Mouse (Mus musculus) cerebellum, adult 18-20 months (tissue): ENCODE measurements at regions not wholly inside any gene's neighbourhood (a gene's known extent, or its start where the extent isn't known, plus 50 kb on each side); places are given as distances from the start of the nearest gene placed in this dataset.
"Not testable (repeated sequence)": the region's sequence is repeated elsewhere in the genome, so short reads cannot be mapped to it uniquely, and the experiment has no call there.

Experiments
- DNase-seq, 2 experiments: peaks; one replicate each; pipeline ENCODE4 v3.0.0; 2021

DNA sequence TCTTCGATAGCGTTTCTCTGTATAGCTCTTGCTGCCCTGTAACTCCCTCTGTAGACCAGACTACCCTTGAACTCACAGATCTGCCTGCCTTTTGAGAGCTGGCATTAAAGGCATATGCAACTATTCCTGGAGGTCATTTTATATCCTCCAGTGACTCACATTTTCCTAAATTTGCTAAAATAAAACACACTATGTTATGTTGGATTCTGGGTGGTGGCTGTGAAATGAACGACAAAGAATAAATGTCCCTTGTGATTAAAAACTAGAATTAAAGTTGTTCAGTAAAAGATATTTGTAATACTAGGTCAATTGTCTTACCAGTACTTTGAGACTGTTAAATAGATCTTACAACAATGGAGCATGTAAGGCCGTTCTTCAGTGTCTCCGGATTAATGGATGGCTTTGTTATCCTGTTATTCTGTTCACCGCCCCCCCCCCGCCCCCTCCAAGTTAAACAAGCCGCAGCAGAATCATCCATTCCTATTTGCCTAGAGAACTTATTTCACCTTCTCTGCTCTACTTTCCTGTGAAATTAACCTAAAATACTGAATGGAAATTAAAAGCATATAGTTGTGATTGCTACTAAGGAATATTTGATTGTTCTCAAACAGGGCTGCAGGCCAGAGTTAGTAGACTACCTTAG lies 240.4 kb downstream of the Mef2c start:
- peak in 1 of 2 experiments; percentile 21 for DNase-seq

DNA sequence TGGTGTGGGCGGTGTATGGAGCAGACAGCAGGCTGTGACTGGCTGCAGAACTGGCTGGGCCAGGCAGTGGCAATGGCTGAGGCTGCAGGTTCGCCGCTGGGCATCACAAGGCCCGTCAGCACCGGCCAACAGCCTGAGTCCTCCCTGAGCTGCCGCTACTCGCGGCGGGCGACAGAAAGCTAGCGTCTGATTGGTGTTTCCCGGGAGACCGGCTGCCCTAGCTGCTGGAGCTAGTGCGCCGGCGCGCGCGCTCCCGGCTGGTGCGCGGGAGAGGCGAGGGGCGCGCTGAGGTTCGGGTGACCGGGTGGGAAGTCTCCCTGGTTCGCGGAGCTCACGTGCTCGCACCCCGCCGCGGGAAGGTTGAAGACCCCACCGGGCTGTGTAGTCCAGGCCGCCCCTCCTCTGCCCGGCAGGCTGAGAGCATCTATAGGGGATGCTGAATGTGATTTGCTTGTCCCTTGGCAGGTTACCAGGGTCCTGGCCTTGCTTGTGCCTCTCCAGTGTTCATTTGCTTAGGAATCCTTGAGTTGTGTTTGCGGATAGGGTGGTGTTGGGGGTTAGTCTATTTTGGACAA lies 241.2 kb downstream of the Mef2c start:
- DNase-seq, result peak; percentile 95 to 98

DNA sequence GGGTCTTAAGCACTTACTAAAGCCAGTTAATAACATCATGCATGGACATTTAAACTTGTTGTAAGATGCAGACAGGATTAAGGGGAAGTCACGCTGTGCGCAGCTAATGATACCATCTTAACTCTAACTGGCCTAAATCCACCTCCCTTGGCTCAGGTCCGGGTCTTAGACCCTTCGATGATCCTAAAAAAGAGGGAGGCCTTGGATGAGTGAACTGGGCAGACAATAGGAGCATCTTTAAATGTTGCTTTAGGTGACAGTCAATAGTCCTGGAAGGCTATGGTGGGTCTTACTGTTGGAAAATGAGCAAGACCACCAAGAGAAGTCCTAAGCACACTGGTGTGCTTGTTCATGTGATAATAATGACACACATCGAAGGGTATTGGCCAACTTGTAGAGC lies 242.1 kb downstream of the Mef2c start:
- peak; percentile 11 to 22 for DNase-seq

DNA sequence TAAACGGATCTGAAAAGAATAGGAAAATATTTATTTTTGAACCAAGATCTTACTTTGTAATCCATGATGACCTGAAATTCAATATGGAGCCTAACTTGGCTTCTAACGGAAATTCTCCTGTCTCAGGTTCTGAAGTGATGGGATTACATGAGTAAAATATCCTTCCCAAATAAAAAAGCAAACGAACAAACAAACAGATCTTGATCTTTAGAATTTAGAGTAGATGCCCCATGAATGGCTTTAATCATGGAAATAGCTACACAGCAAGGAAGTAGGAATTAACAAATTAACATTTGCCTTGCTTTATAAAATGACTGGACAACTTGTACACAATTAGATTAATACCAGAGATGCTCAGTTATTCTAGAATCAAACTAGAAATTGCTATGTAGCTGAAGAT lies 243.8 kb downstream of the Mef2c start:
- DNase-seq, result no peak

DNA sequence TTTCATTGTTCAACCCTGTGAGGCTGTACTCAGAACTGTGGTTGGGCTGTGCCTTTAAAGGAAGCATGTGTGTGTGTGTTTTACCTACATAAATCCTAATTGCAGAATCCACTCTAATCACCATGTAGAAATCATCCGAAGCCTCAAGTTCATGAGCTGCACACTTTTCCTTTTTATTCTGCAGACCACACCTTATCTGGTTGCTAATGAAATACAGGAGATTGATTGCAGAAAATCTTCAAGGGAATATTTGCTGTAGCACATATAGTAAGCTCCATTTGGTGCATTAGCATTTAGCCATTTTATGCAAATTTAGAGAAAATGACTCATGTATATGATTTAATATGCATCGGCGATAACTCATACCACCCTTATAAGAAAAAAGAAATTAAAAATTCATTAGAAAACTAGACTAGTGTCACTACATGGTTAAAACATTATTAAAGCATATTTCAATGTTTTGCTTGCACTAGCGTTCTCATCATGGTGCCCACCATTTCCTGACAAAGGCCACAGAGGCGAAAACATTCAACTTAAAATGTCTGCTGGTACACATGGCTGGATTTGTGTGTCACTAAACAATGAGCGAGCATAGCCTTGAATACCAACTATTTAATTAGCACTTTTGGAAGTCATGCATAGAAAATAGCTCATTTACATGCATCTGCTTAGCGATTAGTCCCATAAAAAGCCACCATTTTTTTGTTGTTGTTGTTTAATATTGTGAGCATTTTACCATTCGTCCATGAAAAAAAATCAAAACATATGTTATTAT lies 245.7 kb downstream of the Mef2c start:
- DNase-seq, result no peak

DNA sequence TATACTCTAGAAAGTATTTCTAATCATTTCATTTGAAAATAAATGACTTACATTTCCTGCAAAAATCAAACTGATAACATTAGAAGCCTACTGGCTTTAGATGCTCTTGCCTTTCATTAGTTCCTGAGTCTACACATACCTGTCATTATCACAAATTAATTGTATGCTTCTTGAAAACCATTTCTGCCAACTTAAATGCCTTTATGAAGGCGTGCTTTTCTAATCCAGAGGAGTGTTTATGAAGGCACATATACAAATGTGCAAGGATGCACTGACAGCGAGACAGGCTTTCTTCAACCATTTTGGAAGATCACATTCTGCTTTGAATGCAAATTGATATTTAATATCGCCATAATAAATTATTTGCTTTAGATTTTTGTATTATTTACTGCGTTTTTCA lies 246.6 kb downstream of the Mef2c start:
- no peak for DNase-seq

DNA sequence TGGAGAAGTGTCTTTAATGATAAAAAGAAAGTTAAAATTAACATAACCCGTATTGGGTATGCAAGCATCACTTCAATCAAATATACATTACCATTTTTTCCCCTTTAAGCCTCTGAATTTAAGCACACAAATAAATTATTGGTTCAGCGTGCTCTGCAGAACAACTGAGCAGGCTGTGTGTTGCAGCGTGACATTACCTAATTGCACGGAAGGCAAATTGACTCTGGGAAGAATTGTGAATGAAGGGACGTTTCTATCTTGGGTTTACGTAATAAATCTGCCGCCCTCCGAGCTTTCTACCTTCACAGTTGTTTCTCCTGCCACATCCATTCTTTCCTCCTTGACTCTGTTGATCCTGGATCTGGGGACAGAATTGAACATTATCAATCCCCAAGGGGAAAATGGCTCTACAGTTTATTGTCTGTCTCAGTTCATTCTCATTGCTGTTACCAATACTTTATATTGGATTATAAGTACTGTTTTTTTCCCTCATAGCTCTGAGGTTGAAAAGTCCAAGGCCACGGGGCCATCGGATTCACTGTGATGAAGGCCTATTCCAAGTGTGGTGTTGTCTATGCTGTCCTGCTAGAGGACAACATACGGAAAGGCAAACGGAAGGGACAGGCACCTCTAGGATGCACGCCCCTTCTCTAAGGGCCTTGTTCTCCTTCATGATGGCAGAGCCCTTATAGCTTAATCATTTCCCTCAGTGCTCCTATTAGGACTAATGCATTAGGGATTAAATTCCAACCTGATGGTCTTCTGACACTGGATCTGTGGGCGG lies 256.7 kb downstream of the Mef2c start:
- no peak for DNase-seq

DNA sequence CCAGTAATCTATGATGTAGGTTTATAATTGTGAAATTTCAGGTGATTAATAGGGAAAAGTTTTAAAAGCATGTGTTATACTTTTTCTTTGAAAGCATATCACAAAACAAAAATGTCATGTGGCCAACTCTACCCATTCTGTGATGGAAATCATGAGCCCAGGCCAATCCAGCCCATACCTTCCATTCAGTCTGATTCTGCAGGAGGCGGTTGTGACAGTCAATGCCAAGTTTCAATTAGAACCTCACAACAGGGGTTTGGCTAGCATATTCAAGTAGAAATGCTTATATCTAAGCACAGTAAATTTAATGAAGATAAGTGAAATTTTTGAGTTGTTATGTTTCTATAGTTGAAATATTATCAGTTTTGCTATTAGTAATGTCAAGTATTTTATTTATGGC lies 258.6 kb downstream of the Mef2c start:
- no peak for DNase-seq

DNA sequence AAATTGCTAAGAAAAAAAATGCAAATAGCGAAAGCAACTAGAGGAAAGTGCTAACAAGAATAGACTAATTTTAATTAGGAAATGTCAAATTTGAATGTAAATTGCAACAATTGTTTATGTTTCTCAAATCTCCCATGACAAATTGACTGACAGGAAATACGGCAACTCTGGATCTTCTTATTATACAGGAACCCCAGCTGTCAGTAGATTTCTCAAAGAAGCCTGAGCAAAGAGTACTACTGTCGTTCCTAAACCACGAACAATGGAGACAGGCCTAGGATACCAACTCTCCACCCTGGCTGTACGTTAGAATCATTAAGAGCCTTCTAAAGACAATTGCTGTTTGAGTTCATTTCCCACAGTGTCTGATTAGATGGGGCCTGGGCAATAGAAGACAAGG lies 259.5 kb downstream of the Mef2c start:
- not testable (repeated sequence) for DNase-seq

DNA sequence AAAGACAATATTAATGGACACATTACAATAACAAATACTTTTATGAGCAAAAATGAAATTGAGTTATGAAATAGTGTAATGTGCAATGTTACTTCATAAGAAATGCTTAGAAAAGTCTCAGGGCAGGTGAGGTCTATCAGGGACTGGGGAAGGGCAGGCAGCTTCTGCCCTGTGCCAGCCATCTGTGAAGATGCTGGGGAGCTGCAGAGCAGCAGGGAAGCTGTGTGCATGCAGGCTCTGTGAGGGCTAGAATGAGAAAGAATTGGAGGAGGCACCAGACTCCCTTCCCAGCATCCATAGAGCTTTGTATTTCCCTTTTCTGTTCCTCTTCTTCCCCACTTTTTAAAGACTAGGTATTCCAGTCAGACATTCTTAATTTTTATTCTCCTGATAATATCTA lies 281.8 kb downstream of the Mef2c start:
- peak; percentile 29 to 44 for DNase-seq

DNA sequence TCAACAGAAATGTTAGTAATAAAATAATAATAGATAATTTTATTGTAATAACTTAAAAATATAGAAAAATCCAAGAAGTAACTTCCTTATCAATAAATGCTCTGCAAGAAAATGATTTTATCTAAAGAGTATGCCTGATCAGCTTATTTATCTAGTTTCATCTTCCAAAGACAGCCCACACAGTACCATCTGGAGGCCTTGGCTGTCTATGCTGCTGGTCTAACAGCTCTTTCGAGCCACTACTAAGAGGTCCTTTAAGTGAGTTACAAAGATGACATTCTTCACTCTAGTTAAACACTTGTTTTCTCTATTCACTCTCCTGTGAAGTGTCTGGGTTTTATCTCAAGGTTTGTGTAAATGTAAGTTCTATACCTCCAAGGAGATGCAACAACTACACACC lies 305.7 kb downstream of the Mef2c start:
- no peak for DNase-seq

DNA sequence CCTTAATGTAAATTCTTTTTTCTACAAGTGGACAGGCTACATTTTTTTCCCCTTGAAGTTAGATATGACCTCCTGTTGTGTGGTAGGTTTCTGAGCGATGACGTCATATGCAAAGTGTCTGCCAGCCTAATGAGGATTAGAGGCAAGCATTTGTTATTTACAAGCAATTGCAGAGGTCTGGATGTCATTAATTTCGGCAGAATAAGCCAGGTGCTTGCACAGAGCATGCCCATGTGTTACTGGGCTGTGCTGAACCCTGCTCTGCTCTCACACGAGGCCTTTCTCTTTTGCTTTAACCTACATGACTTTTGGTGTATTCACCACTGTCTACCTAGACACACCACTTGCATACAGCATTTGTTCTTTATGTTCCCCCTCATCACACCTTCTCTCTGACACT lies 316.5 kb downstream of the Mef2c start:
- no peak for DNase-seq

DNA sequence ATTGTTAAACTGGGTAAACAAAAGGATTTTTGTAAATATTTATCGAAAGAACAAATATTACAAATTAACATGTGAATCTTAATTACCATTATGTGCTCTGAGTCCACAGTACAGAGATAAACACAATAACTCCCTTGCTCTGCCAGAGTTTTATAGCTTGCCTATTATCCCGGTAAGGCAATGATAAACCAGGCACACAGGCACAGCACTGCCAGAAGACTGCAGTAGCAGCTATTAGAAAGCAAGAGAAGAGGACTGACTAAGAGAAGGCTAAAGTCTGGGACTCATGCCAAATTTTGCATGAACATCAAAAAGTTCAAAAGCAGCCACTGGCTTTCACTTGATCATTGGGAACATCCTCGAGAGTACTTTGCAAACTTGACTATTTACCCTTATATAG lies 316.9 kb downstream of the Mef2c start:
- DNase-seq, result no peak

DNA sequence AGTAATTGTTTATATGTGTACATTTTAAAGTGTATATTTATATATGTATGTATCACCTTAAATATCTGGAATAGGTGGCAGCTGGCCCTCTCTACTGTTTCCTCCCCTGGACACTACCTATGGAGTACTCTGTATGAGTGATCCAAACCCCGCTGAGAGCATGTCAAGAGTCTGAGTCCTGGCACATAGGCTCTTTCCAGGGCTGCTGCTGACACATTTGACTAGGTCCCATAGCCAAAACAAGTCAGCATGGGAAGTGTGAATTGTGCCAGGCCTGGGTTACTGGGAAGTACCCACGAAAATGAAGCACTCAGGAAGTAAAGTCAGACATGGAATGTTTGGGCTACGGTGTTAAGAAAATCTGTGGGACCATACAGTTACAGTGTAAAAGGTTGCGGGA lies 321.1 kb downstream of the Mef2c start:
- no peak for DNase-seq

DNA sequence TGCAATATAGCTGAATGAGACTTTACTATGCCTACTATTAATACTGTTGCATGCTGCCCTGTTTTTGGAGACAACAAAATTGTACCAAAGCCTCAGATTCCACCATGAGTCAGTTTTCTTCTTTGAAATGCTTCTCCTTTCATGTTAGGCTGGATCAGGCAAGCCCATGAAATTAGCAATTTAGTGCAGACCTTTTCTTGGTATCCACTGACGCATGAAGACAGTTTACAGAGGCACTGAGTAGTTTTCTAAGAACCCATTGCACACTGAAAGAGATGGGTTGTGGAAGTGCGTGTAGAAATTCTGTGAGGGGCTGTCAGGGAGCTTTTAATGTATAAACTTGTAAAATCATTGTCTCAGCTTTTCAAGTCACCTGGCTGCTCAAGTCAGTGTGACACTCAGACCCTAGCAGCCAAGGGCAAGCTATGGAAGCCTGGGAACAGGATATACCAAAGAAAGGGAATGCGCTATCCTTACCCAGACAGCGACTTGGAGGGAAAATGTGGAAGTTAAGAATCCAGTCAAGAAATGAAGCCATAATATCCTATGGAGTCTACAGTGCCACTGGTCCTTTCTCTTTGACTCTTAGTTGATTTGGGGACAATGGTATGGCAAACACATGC lies 323.1 kb downstream of the Mef2c start:
- no peak for DNase-seq

DNA sequence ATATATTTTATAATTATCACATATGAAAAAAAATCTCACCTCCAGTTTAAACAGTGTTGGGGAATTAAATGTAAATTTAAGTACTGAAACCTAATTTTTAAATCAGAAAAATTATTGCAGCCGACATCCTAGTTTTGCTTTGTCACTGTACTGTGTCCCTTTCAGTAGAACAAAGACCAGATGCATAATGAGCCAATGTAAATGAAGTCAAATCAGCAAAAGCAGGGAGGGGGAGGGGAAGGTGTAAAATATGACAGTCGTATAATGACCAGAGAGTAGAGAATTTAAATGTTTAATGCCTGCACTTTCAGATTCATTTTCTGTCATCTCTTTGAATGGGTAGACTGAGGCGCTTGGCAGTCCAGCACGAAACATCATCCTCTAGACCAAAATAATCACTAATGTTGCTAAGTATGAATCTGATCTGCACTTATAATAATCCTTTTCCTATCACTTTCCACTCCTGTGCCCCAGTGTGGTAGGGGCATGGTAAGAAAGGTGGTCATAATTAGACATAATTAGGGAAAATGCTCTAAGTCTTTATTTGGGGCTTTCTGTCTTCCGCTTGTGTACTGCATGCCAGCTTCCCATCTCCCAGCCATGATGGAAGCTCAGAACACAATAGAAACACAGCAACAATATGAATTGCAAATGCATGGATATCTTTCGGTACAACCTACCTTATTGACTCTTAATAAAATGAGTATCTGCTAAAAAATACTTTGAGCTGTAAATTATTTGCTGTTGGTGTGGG lies 356.0 kb upstream of the Tmem161b start:
- DNase-seq, result peak in 1 of 2 experiments; percentile 41

DNA sequence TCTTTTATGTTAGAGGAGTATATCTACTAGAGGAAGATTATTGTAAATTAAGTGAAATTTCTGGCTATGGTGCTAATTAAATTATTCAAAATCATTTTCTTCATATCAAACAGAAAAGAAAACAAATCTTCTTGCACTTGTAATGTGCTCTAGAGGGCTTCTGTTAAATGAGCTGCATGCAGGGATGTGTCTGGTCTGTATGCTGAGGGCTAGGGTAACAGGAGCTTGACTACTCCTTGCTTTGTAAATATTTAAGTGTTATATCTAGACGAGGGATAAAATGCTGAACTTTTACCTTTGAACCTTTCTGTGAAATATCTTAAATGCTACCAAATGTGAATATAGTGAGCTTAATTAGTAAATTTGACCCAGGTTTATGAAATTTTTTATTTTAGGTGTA lies 354.9 kb upstream of the Tmem161b start:
- DNase-seq, result peak in 1 of 2 experiments; percentile 21

DNA sequence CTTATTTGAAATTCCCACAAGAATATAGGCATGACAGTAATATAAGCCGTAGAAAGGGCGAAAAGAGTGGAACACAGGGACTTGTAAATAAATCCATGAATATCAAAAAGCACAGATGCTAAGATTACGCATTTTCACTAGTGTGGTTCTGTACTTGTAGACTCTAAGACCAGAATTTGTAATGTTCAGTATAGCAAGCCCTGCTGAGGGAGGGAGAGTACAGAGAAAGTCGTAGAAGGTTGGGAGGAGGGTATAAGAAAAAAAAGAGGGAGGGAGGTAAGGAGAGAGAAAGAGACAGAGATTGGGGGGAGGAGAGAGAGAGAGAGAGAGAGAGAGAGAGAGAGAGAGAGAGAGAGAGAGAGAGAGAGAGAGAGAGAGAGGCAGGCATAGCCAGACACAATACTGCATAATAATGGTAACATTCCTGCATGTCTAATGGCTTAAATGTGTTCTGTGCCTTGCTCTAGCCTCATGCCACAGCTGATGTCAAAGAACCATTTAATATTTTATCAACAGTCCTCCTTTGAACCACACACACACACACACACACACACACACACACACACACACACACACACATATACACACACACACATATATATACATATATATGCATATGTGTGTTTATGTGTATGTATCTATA lies 354.1 kb upstream of the Tmem161b start:
- peak in 1 of 2 experiments; percentile 31 for DNase-seq

DNA sequence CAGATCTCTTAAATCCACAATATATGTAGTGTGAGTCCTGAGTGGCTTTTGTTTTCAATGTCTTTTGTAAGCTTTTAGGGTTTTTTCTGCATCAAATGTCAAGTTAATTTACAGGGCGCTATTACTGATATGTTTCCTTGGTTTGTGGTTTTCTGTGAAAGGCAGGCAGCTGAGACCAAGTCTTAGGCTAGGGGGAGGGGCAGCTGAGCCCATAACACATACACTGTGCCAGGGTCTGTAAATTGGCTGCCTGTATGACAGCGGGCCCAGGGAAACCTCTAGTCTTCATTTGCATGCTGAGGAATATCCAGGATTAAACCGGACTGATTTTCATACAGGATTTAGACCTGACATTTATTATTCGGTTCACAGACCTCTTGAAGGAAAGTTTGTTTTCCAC lies 353.2 kb upstream of the Tmem161b start:
- peak; percentile 42 to 61 for DNase-seq

DNA sequence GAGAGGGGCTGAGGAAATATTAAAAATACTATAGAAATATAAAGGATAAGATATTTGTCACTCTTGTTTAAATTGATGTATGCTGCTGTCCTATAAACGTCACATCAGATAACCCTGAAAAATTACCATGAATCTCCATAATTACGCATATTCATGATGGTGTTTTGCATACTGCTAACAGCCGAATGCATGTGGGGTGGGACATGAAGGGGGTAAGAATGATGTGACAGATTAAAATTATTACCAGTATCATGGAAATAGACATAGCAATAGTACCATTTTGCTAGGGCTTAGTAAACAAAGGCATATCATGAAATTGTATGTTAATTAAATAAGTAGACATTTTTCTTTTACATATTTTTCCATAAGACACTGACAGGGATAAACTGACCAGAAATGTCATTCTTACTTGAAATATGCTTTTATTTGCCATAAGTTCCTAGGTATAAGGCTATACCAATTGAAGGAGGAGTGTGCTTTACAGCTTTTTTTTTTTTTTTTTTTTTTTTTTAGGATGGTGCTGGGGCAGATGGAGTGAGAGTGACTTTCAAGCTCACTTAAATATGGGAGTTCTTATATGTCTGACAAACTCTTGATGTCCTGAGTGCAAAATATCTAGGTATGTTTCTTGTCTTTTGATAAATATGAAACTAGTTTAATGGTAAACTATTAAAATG lies 349.8 kb upstream of the Tmem161b start:
- no peak for DNase-seq

DNA sequence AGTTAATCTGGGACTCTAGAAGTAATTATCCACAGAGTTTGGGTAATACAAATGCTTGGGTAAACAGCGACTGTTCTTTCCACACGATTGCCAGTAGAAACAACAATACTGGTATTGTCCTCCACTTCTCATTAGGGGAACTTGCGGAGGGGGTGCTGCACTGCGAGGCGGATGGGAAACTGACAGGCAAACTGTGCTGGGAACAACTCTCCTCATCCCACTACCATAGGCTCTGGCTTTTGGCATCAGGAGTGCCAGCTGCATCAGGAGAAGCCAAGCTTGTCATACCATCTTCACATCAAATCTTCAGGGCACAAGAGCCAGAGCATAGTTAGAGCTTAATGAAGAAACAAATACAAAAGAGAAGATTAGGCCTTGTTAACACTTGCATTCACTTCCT lies 349.2 kb upstream of the Tmem161b start:
- DNase-seq, result peak; percentile 25 to 39
